Mouse (Mus musculus) midbrain, postnatal 0 days (tissue): ENCODE data around the gene 2010315B03Rik. TPM values are rescaled to one million over a fixed set of nuclear protein-coding genes. Genes with fewer than 3 reads are reported as not detected.
"Not testable (repeated sequence)": the region's sequence is repeated elsewhere in the genome, so short reads cannot be mapped to it uniquely, and the experiment has no call there.

Experiments
- ATAC-seq: fragments of 200-750 bp; cut with Nextera tagmentation; 2 replicates; pipeline ENCODE4 v1.8.0; 2017; ENCODE audit warnings: moderate number of reproducible peaks, mild to moderate bottlenecking, moderate TSS enrichment, moderate library complexity; ENCODE audit not compliant: low FRiP score
- DNase-seq: peaks from one replicate; pipeline ENCODE4 v3.0.0-alpha.2; 2015; ENCODE audit warnings: low spot score
- H3K27ac ChIP-seq: fragments of 300-500 bp; sonication (generic); 2 replicates; pipeline ENCODE4 v1.5.1; 2014; ENCODE audit warnings: low read depth, mild to moderate bottlenecking, low read length, mixed read lengths
- H3K27me3 ChIP-seq: fragments of 300-500 bp; sonication (generic); 2 replicates; pipeline ENCODE4 v1.6.1; 2014; ENCODE audit warnings: low read length, control low read depth, mixed read lengths; ENCODE audit not compliant: insufficient read depth
- H3K36me3 ChIP-seq: fragments of 300-500 bp; sonication (generic); 2 replicates; pipeline ENCODE4 v1.6.1; 2014; ENCODE audit warnings: low read length, control low read depth, mixed read lengths; ENCODE audit not compliant: insufficient read depth
- H3K4me1 ChIP-seq: fragments of 300-500 bp; sonication (generic); 2 replicates; pipeline ENCODE4 v1.6.1; 2014; ENCODE audit warnings: mild to moderate bottlenecking, control low read depth, antibody characterized with exemption, low read length, mixed read lengths; ENCODE audit not compliant: insufficient read depth
- H3K4me2 ChIP-seq: fragments of 300-500 bp; sonication (generic); 2 replicates; pipeline ENCODE4 v1.6.1; 2014; ENCODE audit warnings: low read depth, mild to moderate bottlenecking, low read length, mixed read lengths; ENCODE audit not compliant: poor library complexity, severe bottlenecking
- H3K4me3 ChIP-seq: fragments of 300-500 bp; sonication (generic); 2 replicates; pipeline ENCODE4 v1.5.1; 2014; ENCODE audit warnings: low read depth, mild to moderate bottlenecking, low read length, moderate library complexity
- H3K9ac ChIP-seq: fragments of 300-500 bp; sonication (generic); replicated peaks from 2 replicates; pipeline ENCODE4 v1.6.1; 2014; ENCODE audit warnings: mild to moderate bottlenecking, low read length, moderate library complexity, mixed read lengths; ENCODE audit not compliant: poor library complexity, severe bottlenecking
- H3K9me3 ChIP-seq: fragments of 300-500 bp; sonication (generic); 2 replicates; pipeline ENCODE4 v1.6.1; 2016; ENCODE audit warnings: low read length, control low read depth
- CTCF ChIP-seq: IDR thresholded peaks from 2 replicates; pipeline ENCODE4 v1.5.1; 2016; ENCODE audit warnings: antibody characterized with exemption, mild to moderate bottlenecking
- WGBS: fragments of 180-500 bp; shearing (Covaris S2); extraction: QIAGEN DNeasy Blood & Tissue Kit; methylation state at CpG from one replicate; pipeline ENCODE4 v1.1.7; 2014; 5-methylcytosine and 5-hydroxymethylcytosine counted together
- polyA plus RNA-seq: library from polyadenylated mRNA; unstranded; fragments of >200 nt; fragmentation: Nextera tagmentation; extraction: Ambion mirVana; gene quantifications from 2 replicates; pipeline ENCODE4 v1.2.1, GENCODE M21; 2015
- total RNA-seq: library from RNA; depleted of rRNA; stranded (reverse); fragments of >200 nt; gene quantifications from 2 replicates; pipeline ENCODE4 v1.2.3, GENCODE M21; 2014; rRNA removed

Gene 2010315B03Rik
- total and polyA plus RNA-seq, 2 experiments from 2014 or later, result 9.7 to 13.6 TPM

GRCm38 (mm10) chr9:124262987-124263717, 49.3 kb downstream of the 2010315B03Rik start:
- H3K36me3 ChIP-seq, result no peaks in the 10 kb centered on the region
- no peak overlapping the region for H3K27ac ChIP-seq
- no peaks in the 10 kb centered on the region for H3K4me1 ChIP-seq
- ATAC-seq (no peak), DNase-seq (no peak)
- no peaks in the 10 kb centered on the region for H3K9me3 ChIP-seq
- H3K4me2 ChIP-seq, result no peak overlapping the region
- H3K27me3 ChIP-seq, result no peaks in the 10 kb centered on the region
- H3K4me3 ChIP-seq, result no peak overlapping the region
- WGBS, result 90% methylated on average over 4 of the region's 4 CpGs
- TF ChIP-seq CTCF, result no peak
- no peak overlapping the region for H3K9ac ChIP-seq

GRCm38 (mm10) chr9:124258067-124258556, 54.4 kb downstream of the 2010315B03Rik start:
- WGBS, result 81% methylated on average over 4 of the region's 4 CpGs
- H3K4me2 ChIP-seq, result no peak overlapping the region
- no peak overlapping the region for H3K4me3 ChIP-seq
- H3K27me3 ChIP-seq, result no peaks in the 10 kb centered on the region
- no peak for TF ChIP-seq CTCF
- no peaks in the 10 kb centered on the region for H3K9me3 ChIP-seq
- H3K4me1 ChIP-seq, result no peaks in the 10 kb centered on the region
- H3K9ac ChIP-seq, result no peak overlapping the region
- no peak overlapping the region for H3K27ac ChIP-seq
- no peaks in the 10 kb centered on the region for H3K36me3 ChIP-seq
- DNase-seq (no peak), ATAC-seq (no peak)

- Histone ChIP-seq H3K4me3 (no peak overlapping the region), H3K36me3 (no peaks in the 10 kb centered on the region), H3K27ac (no peak overlapping the region), H3K9ac (no peak overlapping the region), H3K4me1 (no peaks in the 10 kb centered on the region), H3K4me2 (no peak overlapping the region), H3K9me3 (no peaks in the 10 kb centered on the region), H3K27me3 (no peaks in the 10 kb centered on the region)
- no peak for TF ChIP-seq CTCF
- 77% methylated on average over 1 of the region's 1 CpGs for WGBS
- DNase-seq (peak; percentile 81), ATAC-seq (peak; percentile 72)
These were observed 55.1 kb downstream of the 2010315B03Rik start for GRCm38 (mm10) chr9:124257200-124258066.

- H3K4me3 ChIP-seq, H3K36me3 ChIP-seq, H3K4me1 ChIP-seq, H3K4me2 ChIP-seq, H3K9ac ChIP-seq, H3K9me3 ChIP-seq, H3K27ac ChIP-seq, H3K27me3 ChIP-seq: not testable (repeated sequence)
- WGBS, result 20% methylated on average over 1 of the region's 1 CpGs
- ATAC-seq (peak; percentile 73), DNase-seq (peak; percentile 48)
These were observed 56.0 kb downstream of the 2010315B03Rik start for GRCm38 (mm10) chr9:124256271-124257199.

- Histone ChIP-seq H3K36me3 (no peaks in the 10 kb centered on the region), H3K4me1 (no peaks in the 10 kb centered on the region), H3K27me3 (no peaks in the 10 kb centered on the region), H3K9me3 (no peaks in the 10 kb centered on the region), H3K9ac (no peak overlapping the region), H3K4me3 (no peak overlapping the region), H3K4me2 (no peak overlapping the region), H3K27ac (no peak overlapping the region)
- DNase-seq (peak; percentile 51), ATAC-seq (peak; percentile 56; the same call in 1 of the 2 replicates)
- TF ChIP-seq CTCF, result peak; percentile 76
These were observed 61.1 kb downstream of the 2010315B03Rik start for GRCm38 (mm10) chr9:124251438-124251837.

Other genes with a start within 250 kb of the 2010315B03Rik start
- gene Ccr2, start 210.7 kb downstream of the 2010315B03Rik start, total RNA-seq, result 0.05 TPM in 1 of 2 replicates, not detected in the other
- gene Ccr2, start 210.7 kb downstream of the 2010315B03Rik start, polyA plus RNA-seq, result 0.04 and 0.09 TPM in 2 replicates
- 0.19 and 0.38 TPM in 2 replicates for gene Ccr5, start 191.2 kb downstream of the 2010315B03Rik start, total RNA-seq
- 0.48 and 1.2 TPM in 2 replicates for gene Ccr5, start 191.2 kb downstream of the 2010315B03Rik start, polyA plus RNA-seq
- gene Ppp2r3d, start 164.2 kb upstream of the 2010315B03Rik start, total RNA-seq, result 114 and 134 TPM in 2 replicates
- 151 and 168 TPM in 2 replicates for gene Ppp2r3d, start 164.2 kb upstream of the 2010315B03Rik start, polyA plus RNA-seq
- not detected in 2 replicates for gene Gm21836, start 181.1 kb upstream of the 2010315B03Rik start, total RNA-seq
- not detected in 2 replicates for gene Gm21836, start 181.1 kb upstream of the 2010315B03Rik start, polyA plus RNA-seq